Mouse (Mus musculus): ENCODE results near the gene Zfp809.

Zfp809 gene

DNA sequence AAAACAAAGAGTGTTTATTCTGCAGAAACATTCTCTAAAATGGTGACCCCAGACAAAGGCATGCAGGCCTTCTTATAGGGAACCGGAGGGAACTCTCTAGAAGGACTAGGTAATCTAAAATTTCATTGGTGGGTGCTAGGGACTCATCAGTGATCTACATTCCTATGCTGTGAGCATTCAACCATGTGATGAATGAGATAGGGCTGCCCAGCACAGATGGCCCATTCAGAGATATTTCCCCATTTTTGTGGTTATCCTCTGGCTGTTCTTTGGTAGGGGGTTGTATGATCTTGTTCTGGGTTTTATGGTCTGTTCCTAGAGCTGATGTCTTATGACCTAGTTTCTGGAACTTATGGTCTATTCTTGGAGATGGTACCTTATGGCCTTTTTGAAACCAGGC is 43.4 kb downstream of the Zfp809 start:
- DNase-seq = no peak

DNA sequence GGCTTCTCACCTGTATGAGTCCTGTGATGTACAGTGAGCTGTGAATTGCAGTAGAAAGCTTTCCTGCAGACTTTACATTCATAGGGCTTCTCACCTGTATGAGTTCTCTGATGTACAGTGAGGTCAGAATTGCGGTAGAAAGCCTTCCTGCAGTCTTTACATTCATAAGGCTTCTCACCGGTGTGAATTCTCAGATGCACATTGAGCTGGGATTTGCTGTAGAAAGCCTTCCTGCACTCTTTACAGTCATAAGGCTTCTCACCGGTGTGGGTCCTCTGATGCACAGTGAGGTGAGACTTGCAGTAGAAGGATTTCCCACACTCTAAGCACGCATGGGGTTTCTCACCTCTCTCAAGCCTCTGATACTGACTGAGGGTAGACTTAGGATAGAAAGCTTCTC is 53.2 kb downstream of the Zfp809 start:
- DNase-seq = no peak

Data from thymus, postnatal 25 days (tissue).